Mouse (Mus musculus) E14TG2a.4 (cell line): ENCODE data around the gene Pfn4.

Experiments
- CTCF ChIP-seq: conservative IDR thresholded peaks from 2 replicates; pipeline ENCODE4 v1.5.1; 2014; ENCODE audit warnings: low read length
- NANOG ChIP-seq: IDR thresholded peaks from 2 replicates; pipeline ENCODE4 v1.6.1; 2014; ENCODE audit warnings: borderline replicate concordance, low read length, mixed read lengths
- POU5F1 ChIP-seq: IDR thresholded peaks from 2 replicates; pipeline ENCODE4 v1.6.1; 2014; ENCODE audit warnings: low read length, borderline replicate concordance

DNA sequence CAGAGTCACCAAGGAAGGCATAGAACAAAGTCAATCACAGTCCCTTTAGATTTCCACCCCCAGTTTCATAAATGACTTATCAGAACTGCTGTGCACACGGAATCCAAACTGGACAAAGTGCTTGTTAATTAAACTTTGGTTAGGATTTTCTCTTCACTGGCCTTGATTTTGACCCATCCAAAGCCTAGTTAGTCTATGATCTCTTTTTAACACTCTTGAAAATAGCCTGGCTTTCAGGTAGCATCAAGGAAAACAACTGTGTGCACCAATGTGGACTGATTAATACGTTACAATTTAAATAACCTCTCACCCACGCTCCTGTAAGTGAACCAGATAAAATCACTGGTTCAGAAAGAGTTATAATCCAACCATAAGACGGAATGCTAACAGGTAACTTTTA is 42.2 kb downstream of the Pfn4 start:
- TF ChIP-seq CTCF, result no peak
- no peak for TF ChIP-seq NANOG
- no peak for TF ChIP-seq POU5F1
